Mouse (Mus musculus): ENCODE measurements around the gene Ephb2.

- TF ChIP-seq CTCF (IDR thresholded peaks at IDR 0.05; ENCODE audit: low read depth) (peak; percentile 25; the same call in 1 of the 2 replicates), EP300 (IDR thresholded peaks at IDR 0.05; ENCODE audit: low read depth) (no peak)
Measured at GRCm38 (mm10) chr4:136635995-136636394, 199.8 kb downstream of the Ephb2 start.
